Mouse (Mus musculus): Measurements from ENCODE around the gene Hnrnpr. TPM values are rescaled to one million over a fixed set of nuclear protein-coding genes. Genes with fewer than 3 reads are reported as not detected.

Gene Hnrnpr
- total and polyA plus RNA-seq, 2 experiments from 2014 or later, result 169 to 214 TPM

DNA sequence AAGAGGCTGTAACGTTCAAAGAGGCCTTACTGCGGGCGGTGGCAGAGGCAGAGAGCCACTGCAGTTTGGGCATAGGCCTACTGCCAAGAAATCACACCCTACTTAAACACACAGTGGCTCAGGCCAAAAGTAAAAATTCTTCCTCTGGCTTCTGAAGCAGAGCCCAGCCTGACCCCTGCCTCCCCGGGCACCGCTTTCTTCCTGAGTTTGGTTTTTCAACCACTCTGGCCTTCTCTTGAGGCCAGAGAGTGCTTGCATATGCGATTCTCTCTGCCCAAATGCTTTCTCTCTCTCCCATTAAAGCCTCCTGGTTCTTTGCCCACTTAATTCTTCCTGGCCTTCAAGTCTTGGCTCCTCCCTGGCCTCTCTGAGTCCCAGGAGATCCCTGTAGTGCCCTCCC lies 73.1 kb downstream of the Hnrnpr start:
- 74% methylated on average over 6 of the region's 6 CpGs for WGBS
- DNase-seq, result no peak
- Histone ChIP-seq H3K27ac (ENCODE audit: low read depth, low read length) (no peak overlapping the region), H3K4me2 (ENCODE audit: low read depth) (no peak overlapping the region), H3K9me3 (ENCODE audit: low read length) (no peaks in the 10 kb centered on the region), H3K9ac (no peak overlapping the region), H3K4me3 (ENCODE audit: low read depth, low read length) (no peak overlapping the region), H3K36me3 (ENCODE audit: insufficient read depth) (no peaks in the 10 kb centered on the region), H3K4me1 (ENCODE audit: insufficient read depth) (no peaks in the 10 kb centered on the region), H3K27me3 (ENCODE audit: insufficient read depth, low read length) (no peaks in the 10 kb centered on the region)
- no peak for ATAC-seq
- TF ChIP-seq CTCF (IDR thresholded peaks at IDR 0.05; ENCODE audit: low read depth), result no peak

DNA sequence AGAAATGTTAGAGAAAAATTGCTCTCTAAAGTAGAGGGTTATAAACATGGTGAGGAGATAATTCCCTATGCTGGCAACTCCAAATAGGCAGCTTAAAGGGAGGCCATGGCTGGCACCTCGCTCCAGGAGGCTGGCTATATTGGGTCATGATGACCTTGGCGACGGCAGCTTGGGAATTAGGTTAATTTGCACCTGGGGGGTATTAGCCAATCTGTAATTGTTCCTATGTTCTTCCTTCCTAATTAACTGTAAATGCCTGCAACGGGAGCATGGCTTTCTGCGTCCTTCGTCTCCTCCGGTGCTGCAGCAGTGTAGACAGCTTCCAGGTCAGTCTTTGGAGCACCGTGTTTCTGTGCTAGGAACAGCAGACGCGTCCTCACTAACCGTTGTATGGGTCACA lies 76.5 kb downstream of the Hnrnpr start:
- Histone ChIP-seq H3K27me3 (ENCODE audit: insufficient read depth, low read length) (no peaks in the 10 kb centered on the region), H3K9ac (no peak overlapping the region), H3K4me1 (ENCODE audit: insufficient read depth) (no peaks in the 10 kb centered on the region), H3K36me3 (ENCODE audit: insufficient read depth) (no peaks in the 10 kb centered on the region), H3K9me3 (ENCODE audit: low read length) (no peaks in the 10 kb centered on the region), H3K4me3 (ENCODE audit: low read depth, low read length) (no peak overlapping the region), H3K27ac (ENCODE audit: low read depth, low read length) (no peak overlapping the region), H3K4me2 (ENCODE audit: low read depth) (no peak overlapping the region)
- DNase-seq (no peak), ATAC-seq (no peak)
- no peak for TF ChIP-seq CTCF (IDR thresholded peaks at IDR 0.05; ENCODE audit: low read depth)
- 48% methylated on average over 11 of the region's 11 CpGs for WGBS

DNA sequence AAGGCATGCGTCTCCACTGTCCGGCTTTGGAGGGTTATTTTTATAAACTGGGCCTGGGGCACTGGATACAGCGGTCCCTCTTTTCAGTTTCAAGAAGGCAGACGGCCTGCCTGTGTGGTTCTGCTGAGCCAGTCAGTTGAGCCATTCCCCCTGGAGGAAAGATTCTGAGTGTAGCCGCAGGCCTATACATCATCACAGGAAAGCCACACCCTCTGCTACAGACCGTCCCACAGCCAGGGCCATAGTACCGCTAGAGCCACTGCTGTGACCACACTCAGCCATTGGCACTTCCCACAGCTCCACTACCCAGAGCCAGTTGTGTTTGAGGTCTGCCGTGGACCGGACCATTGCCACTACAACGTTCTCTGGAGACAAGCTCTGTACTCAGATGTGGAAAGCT lies 91.1 kb downstream of the Hnrnpr start:
- Histone ChIP-seq H3K4me2 (ENCODE audit: low read depth) (no peak overlapping the region), H3K9me3 (ENCODE audit: low read length) (no peaks in the 10 kb centered on the region), H3K4me3 (ENCODE audit: low read depth, low read length) (no peak overlapping the region), H3K4me1 (ENCODE audit: insufficient read depth) (no peaks in the 10 kb centered on the region), H3K27ac (ENCODE audit: low read depth, low read length) (no peak overlapping the region), H3K9ac (no peak overlapping the region), H3K36me3 (ENCODE audit: insufficient read depth) (no peaks in the 10 kb centered on the region), H3K27me3 (ENCODE audit: insufficient read depth, low read length) (no peaks in the 10 kb centered on the region)
- ATAC-seq (no peak), DNase-seq (no peak)
- TF ChIP-seq CTCF (IDR thresholded peaks at IDR 0.05; ENCODE audit: low read depth), result no peak
- WGBS, result 92% methylated on average over 10 of the region's 10 CpGs

DNA sequence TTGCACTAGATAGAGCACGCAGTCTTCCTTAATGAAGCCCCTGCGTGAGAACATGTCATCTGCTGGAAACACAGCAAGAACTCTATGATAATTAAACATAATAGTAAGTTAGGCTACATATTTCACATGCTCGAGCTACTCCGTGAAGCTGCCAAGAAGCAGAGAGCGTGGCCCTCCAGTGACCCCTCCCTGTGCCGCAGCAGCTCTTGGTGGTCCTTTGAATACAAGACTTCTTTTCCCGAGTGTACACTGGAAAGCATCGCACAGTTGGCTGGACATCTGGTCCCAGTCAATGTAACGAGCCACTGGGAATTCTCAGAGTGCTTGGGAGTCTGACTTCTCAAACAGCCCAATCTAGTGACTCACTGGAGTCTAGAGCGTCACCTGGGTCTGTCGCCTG lies 97.1 kb downstream of the Hnrnpr start:
- WGBS, result 64% methylated on average over 11 of the region's 11 CpGs
- Histone ChIP-seq H3K9me3 (ENCODE audit: low read length) (no peaks in the 10 kb centered on the region), H3K9ac (no peak overlapping the region), H3K27ac (ENCODE audit: low read depth, low read length) (no peak overlapping the region), H3K36me3 (ENCODE audit: insufficient read depth) (no peaks in the 10 kb centered on the region), H3K4me3 (ENCODE audit: low read depth, low read length) (no peak overlapping the region), H3K4me1 (ENCODE audit: insufficient read depth) (no peaks in the 10 kb centered on the region), H3K27me3 (ENCODE audit: insufficient read depth, low read length) (no peaks in the 10 kb centered on the region), H3K4me2 (ENCODE audit: low read depth) (no peak overlapping the region)
- DNase-seq (no peak), ATAC-seq (no peak)
- TF ChIP-seq CTCF (IDR thresholded peaks at IDR 0.05; ENCODE audit: low read depth), result no peak

Other genes starting within 250 kb of the Hnrnpr start
- 134 and 153 TPM in 2 replicates for gene Id3, start 167.4 kb upstream of the Hnrnpr start, total RNA-seq (2014; rRNA removed)
- gene Id3, start 167.4 kb upstream of the Hnrnpr start, polyA plus RNA-seq (2015; fragmentation: Nextera tagmentation; extraction: Ambion mirVana), result 177 and 185 TPM in 2 replicates
- gene E2f2, start 138.5 kb upstream of the Hnrnpr start, total RNA-seq (2014; rRNA removed), result 0.85 and 1.2 TPM in 2 replicates
- 0.84 and 1.4 TPM in 2 replicates for gene E2f2, start 138.5 kb upstream of the Hnrnpr start, polyA plus RNA-seq (2015; fragmentation: Nextera tagmentation; extraction: Ambion mirVana)
- 3.5 and 3.8 TPM in 2 replicates for gene Asap3, start 104.6 kb upstream of the Hnrnpr start, total RNA-seq (2014; rRNA removed)
- gene Asap3, start 104.6 kb upstream of the Hnrnpr start, polyA plus RNA-seq (2015; fragmentation: Nextera tagmentation; extraction: Ambion mirVana), result 2.0 and 2.5 TPM in 2 replicates
- gene Tcea3, start 63.2 kb upstream of the Hnrnpr start, total RNA-seq (2014; rRNA removed), result 0.31 and 0.48 TPM in 2 replicates
- gene Tcea3, start 63.2 kb upstream of the Hnrnpr start, polyA plus RNA-seq (2015; fragmentation: Nextera tagmentation; extraction: Ambion mirVana), result 1.6 and 1.9 TPM in 2 replicates
- gene Zfp46, start 26.3 kb upstream of the Hnrnpr start, total RNA-seq (2014; rRNA removed), result 72.6 and 73.1 TPM in 2 replicates
- 23.6 and 31.0 TPM in 2 replicates for gene Zfp46, start 26.3 kb upstream of the Hnrnpr start, polyA plus RNA-seq (2015; fragmentation: Nextera tagmentation; extraction: Ambion mirVana)
- gene Htr1d, start 112.6 kb downstream of the Hnrnpr start, total RNA-seq (2014; rRNA removed), result 2.0 and 2.4 TPM in 2 replicates
- 2.4 and 3.1 TPM in 2 replicates for gene Htr1d, start 112.6 kb downstream of the Hnrnpr start, polyA plus RNA-seq (2015; fragmentation: Nextera tagmentation; extraction: Ambion mirVana)
- gene 6030445D17Rik, start 151.3 kb downstream of the Hnrnpr start, total RNA-seq (2014; rRNA removed), result 0.23 and 0.29 TPM in 2 replicates
- 0.10 and 0.23 TPM in 2 replicates for gene 6030445D17Rik, start 151.3 kb downstream of the Hnrnpr start, polyA plus RNA-seq (2015; fragmentation: Nextera tagmentation; extraction: Ambion mirVana)
- 11.6 and 20.8 TPM in 2 replicates for gene Luzp1, start 158.8 kb downstream of the Hnrnpr start, total RNA-seq (2014; rRNA removed)
- 34.8 and 50.0 TPM in 2 replicates for gene Luzp1, start 158.8 kb downstream of the Hnrnpr start, polyA plus RNA-seq (2015; fragmentation: Nextera tagmentation; extraction: Ambion mirVana)